Mouse (Mus musculus): ENCODE data around the gene Gars.

Gene Gars

GRCm38 (mm10) chr6:55037799-55038670 lies at the start of gene Gars:
TSS of gene Gars (plus strand) at chr6:55038007.
- DNase-seq (ENCODE audit: low spot score in 2 of 2): peak; percentile 86 to 93

- DNase-seq (ENCODE audit: low spot score in 2 of 2): no peak
Observed at GRCm38 (mm10) chr6:54988141-54988540, 49.7 kb upstream of the Gars start.

DNA sequence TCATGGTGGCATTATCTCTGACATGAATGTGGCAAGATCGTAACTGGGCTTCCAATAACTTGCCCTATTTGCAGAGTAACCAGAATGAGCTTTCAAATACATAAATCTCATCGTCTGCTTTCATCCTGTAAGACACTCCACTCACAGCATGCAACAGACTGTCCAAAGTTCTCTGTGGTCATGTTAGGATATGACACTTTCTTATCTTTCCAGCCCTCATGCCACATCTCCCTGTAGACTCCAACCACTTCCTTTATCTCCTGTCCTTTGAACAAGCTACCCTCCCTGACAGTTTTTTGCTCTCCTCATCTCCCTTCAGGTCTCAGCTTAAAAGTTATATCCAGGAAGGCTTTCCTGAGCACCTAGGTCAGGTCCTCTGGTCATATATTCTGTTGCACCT lies 46.6 kb upstream of the Gars start:
- DNase-seq (ENCODE audit: low spot score in 2 of 2): no peak

GRCm38 (mm10) chr6:54992141-54992540 lies 45.7 kb upstream of the Gars start:
- no peak for DNase-seq (ENCODE audit: low spot score in 2 of 2)

GRCm38 (mm10) chr6:54992734-54993260 lies 45.0 kb upstream of the Gars start, which contains the start of gene Ggct:
TSS of gene Ggct (minus strand) at chr6:54992950.
- DNase-seq (ENCODE audit: low spot score in 2 of 2): peak; percentile 90 to 94

DNA sequence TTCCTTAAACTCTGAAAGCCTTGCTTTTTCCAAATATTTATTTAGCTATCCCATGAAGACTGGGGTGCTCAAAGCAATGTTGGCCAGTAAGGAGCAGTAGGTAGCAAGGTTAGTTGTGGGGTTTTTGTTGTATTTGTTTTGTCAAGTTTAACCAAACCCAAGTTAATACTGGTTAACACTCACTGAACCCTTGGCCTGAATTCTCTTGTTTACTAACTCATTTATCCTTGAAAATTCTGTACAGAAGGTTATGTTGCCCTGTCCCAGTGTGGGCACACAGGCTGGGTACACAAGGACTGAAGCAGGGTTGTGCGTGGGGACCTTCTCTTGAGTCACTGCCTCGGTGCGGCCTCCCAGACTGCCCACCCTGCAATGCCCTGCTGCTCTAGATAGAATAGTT lies 41.4 kb upstream of the Gars start:
- no peak for DNase-seq (ENCODE audit: low spot score in 2 of 2)

DNA sequence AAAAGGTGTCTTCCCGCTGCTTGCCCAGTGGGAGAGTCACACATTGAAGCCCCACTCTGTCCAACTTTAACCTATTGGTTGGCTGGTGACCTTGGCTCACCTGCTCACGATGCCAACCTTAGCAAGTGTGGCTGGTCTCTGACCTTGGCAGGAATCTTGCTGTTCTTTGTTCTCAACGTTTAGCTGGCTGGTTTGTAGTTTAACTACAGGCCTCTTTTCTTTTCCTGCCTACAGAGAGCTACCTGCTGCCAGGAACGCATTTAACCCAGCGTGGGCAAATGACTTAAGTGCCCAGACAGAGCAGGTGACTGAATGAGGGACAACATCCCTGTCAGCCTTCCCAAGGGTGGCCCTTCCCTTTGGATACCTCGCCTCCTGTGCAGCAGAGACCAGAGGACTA lies 40.1 kb upstream of the Gars start:
- DNase-seq (ENCODE audit: low spot score in 2 of 2): no peak

DNA sequence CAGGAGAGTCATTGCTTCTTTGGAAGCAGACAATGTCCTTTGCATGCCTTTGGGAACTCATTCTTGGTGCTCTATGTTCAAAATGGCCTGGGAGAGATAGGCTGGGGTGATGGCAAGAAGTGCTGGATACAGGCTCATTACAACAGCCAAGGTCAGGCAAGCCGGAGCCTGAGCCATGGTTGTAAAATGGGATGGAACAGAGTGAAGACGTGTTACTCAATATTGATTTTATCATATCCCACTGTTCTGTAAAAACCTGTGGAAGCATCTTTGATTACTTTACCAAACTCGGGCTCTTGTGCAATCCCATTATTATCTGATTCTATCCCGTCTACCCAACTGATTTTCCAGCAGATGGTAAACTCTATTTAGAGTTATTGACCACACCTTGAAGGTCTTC lies 36.5 kb upstream of the Gars start:
- DNase-seq (ENCODE audit: low spot score in 2 of 2): no peak

DNA sequence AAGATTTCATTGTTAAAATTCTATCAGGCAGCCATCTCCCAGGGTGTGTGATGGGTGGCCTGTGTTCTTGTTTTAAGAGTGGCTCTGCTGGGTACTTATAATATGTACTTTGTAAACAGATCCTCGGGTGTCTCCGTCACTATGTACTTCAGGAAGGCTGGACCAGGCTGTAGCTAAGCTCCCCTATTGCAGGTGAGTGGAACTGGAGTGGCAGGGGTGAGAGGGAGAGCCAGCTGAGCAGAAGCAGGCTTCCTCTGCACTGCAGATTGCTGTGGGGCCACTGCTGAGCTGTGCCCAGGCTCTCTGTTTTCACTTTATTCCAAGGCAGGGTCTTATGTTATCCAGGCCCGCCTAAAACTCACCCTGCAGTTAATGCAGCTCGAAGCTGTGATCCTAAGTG lies 35.4 kb upstream of the Gars start:
- DNase-seq (ENCODE audit: low spot score in 2 of 2): no peak

- no peak for DNase-seq (ENCODE audit: low spot score in 2 of 2)
Observed at GRCm38 (mm10) chr6:55003559-55003958, 34.2 kb upstream of the Gars start.

- no peak for DNase-seq (ENCODE audit: low spot score in 2 of 2)
Observed at GRCm38 (mm10) chr6:55008401-55008800, 29.4 kb upstream of the Gars start.

DNA sequence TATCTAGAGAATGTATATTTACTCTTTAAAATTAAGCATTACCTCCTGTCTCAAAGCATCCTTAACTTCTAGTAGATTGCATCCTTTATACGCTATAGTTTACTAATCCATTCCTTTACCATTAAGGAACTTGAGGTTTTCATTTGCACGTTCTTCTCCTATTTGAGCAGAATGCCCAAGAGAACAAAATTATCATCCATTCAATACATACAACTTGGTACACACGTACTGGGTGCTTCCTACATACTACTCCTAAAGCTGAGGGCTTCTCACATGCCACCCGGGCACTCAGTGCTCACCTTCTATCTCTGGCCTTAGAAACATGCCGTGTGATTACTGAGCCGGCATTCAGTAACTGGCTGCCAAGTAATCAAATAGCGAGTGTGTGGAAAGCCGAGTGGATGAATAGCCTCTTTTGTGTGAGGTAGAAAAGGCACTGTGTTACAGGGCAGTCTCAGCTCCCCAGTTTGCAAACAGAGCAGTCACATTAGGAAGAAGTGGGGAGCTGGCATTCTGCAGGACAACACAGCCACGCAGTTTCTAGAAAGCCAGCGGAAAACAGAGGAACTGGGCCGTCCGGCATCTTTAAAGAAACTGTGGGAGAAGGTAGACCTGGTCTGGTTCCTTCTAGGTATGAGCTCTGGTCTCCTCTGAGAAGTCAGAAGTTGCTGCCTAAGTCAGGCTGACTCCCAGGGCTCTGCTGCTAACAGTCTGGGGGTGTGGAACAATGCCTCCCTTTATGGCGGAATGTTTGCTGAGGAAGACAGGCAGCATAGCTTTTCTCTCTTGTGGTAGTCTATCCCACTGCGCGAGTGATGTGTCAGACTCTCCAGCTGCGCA lies 28.2 kb upstream of the Gars start:
- DNase-seq (ENCODE audit: low spot score in 2 of 2): no peak

DNA sequence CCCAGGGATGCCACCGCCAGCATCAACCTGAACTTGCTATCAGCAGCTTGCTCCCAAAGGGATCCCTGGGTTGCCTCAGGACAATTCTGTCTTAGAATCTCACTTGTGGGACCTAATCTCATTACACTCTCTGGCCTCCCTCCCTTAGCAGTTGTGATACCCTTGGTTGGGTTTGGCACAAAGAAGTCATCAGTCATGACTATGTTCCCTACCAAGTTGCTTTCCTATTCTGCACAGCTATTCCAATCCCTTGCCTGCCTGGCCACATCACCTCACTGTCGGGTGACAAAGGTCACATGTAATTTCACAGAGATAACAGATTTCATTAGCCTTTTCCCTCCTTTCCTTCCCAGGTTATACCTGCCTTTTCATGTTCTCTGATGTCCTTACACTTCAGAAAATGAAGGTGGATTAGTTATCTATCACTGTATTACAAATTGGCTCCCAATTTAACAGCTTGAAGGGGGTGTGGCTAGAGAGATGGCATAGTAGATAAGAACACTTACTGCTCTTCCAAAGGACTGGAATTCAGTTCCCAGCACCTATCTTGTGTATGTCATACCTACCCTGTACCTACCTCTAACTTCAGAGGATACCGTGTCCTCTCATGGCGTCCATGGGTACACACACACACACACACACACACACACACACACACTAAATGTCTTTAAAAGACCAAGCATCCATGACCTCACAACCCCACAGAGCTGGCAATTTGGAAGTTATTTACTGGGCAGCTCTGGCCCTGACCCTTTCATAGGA lies 27.3 kb upstream of the Gars start:
- no peak for DNase-seq (ENCODE audit: low spot score in 2 of 2)

- DNase-seq (ENCODE audit: low spot score in 2 of 2): no peak
Observed at GRCm38 (mm10) chr6:55012516-55012915, 25.3 kb upstream of the Gars start.

DNA sequence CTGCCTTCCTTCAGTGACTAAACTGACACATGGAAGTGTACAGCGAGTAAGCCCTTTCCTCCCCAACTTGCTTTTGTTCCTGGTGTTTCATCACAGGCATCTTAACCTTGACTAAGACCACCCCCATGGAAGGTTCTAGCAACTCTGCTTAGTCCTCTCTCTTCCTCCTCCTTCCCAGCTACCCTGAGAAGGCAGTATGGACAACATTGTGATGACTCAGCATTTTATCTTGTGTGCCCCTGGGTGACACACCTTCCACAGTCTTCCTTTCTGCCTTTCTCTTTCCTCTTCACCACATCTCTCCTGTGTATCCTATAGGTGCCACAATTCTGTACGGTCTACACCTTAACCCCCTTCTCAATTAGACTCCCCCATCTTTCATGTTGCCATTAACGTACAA lies 23.6 kb upstream of the Gars start:
- no peak for DNase-seq (ENCODE audit: low spot score in 2 of 2)

GRCm38 (mm10) chr6:55016236-55016635 lies 21.6 kb upstream of the Gars start:
- DNase-seq (ENCODE audit: low spot score in 2 of 2): no peak

DNA sequence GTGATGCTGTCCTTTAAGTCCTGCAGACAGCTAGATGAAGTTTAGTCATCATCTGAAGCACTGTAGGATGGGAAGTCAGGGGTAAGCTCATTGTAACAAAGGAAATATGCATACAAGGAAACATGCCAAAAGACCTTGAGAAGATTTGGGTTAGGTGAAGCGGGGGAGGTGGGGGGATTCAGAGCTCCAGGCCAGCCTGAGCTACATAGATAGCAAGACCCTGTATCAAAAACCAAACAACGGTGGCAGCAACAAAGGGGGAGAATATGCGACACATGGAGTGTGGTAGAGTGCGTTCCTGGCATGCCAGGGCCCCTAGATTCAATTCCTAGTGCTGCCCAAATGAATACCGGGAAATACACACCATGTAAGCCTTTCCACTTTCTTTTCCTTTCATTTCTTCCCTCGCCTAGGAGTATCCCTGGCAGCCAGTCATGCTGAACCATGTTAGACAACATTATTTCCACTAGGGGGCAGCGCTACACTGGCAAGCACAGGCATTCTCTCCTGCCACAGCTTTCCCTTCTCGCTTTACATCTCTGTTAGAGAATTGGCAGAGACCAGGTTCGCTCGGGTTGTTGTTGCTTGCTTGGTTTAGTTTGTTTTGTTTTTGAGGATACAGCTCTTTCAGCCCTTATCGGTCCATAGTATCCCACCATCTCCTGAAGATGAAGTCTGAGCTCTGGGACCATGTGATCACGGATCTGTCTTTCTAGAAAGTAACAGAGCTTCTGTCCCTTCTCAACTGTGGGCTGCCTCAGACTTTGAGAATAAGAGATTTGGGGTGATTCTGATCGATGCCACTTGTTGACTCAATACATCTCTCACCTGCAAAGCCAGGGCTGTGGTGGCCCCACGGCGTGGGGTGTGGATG lies 20.9 kb upstream of the Gars start:
- DNase-seq (ENCODE audit: low spot score in 2 of 2): no peak

DNA sequence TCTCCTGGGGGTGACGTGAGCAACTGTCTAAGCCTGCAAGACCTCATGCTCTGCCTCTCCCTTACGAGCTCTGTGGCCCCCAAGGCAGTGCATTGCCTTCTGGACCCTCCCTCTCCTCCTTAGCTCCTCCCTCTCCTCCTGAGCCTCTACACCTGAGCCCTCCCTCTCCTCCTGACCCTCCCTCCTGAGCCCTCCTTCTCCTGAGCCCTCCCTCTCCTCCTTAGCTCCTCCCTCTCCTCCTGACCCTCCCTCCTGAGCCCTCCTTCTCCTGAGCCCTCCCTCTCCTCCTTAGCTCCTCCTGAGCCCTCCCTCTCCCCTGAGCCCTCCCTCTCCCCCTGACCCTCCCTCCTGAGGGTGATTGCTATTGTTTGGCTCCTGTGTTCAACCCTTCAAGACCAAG lies 19.4 kb upstream of the Gars start:
- no peak for DNase-seq (ENCODE audit: low spot score in 2 of 2)

GRCm38 (mm10) chr6:55021806-55022205 lies 16.0 kb upstream of the Gars start:
- DNase-seq (ENCODE audit: low spot score in 2 of 2): no peak

DNA sequence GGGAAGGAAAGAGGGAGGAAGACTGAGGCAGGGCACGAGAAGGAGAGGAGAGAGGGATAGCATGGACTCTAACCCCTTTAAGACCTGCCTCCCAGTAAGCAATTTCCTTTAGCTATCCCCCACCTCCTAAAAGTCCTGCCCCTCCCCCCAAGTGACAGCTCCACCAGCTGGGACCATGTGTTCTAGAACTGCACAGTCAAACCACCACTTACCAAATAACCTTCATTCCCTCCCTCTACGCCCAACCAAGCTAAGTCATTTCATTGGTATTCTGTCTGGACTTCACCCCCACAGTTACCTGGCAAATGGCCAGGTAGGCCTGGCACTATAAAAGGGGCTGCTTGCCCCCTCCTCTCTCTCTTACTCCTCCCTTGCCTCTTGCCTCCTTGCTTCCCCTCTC lies 10.2 kb upstream of the Gars start:
- DNase-seq (ENCODE audit: low spot score in 2 of 2): no peak

- no peak for DNase-seq (ENCODE audit: low spot score in 2 of 2)
Observed at GRCm38 (mm10) chr6:55036731-55037130, 1.1 kb upstream of the Gars start.

Measured in spleen, postnatal 4 days (tissue).